Mouse (Mus musculus): Measurements from ENCODE around the gene Bmp6. TPM values are rescaled to one million over a fixed set of nuclear protein-coding genes. Genes with fewer than 3 reads are reported as not detected.

Bmp6 gene
- polyA plus RNA-seq, 1 experiment from 2014 or later: 2.9 TPM

DNA sequence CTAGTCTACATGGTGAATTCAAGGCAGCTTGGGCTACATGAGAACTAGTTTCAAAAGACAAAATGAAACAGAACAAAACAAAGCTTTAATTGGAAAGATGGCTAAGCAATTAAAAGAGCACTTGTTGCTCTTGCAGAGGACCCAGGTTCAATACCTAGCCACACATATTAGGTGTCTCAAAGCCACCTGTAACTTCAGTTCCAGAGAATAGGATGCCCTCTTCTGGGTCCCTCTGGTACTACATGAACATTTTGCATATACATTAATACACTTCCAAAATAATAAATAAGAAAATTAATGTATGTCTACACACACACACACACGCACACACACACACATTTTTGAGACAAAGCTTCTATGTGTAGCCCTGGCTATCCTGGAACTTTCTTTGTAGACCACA lies 118.5 kb downstream of the Bmp6 start:
- no peak overlapping the region for H3K4me3 ChIP-seq
- WGBS: 79% methylated on average over 1 of the region's 1 CpGs
- H3K27ac ChIP-seq: no peak overlapping the region
- no peaks in the 10 kb centered on the region for H3K27me3 ChIP-seq (ENCODE audit: insufficient read depth, poor library complexity, severe bottlenecking)
- no peaks in the 10 kb centered on the region for H3K4me1 ChIP-seq (replicated peaks)
- DNase-seq (ENCODE audit: low spot score): no peak
- no peaks in the 10 kb centered on the region for H3K9me3 ChIP-seq
- H3K36me3 ChIP-seq: no peaks in the 10 kb centered on the region

GRCm38 (mm10) chr13:38470882-38471281 lies 126.0 kb downstream of the Bmp6 start:
- Histone ChIP-seq H3K27ac (no peak overlapping the region), H3K4me1 (replicated peaks) (no peaks in the 10 kb centered on the region), H3K36me3 (no peaks in the 10 kb centered on the region), H3K4me3 (no peak overlapping the region), H3K9me3 (no peaks in the 10 kb centered on the region), H3K27me3 (ENCODE audit: insufficient read depth, poor library complexity, severe bottlenecking) (no peaks in the 10 kb centered on the region)
- DNase-seq (ENCODE audit: low spot score): no peak
- WGBS: 86% methylated on average over 5 of the region's 5 CpGs

GRCm38 (mm10) chr13:38472636-38473035 lies 127.7 kb downstream of the Bmp6 start:
- Histone ChIP-seq H3K9me3 (no peaks in the 10 kb centered on the region), H3K36me3 (no peaks in the 10 kb centered on the region), H3K4me3 (no peak overlapping the region), H3K27ac (no peak overlapping the region), H3K4me1 (replicated peaks) (peaks cover 5% of the 10 kb centered on the region), H3K27me3 (ENCODE audit: insufficient read depth, poor library complexity, severe bottlenecking) (no peaks in the 10 kb centered on the region)
- DNase-seq (ENCODE audit: low spot score): no peak
- 93% methylated on average over 4 of the region's 4 CpGs for WGBS

GRCm38 (mm10) chr13:38473497-38473896 lies 128.6 kb downstream of the Bmp6 start:
- no peaks in the 10 kb centered on the region for H3K9me3 ChIP-seq

DNA sequence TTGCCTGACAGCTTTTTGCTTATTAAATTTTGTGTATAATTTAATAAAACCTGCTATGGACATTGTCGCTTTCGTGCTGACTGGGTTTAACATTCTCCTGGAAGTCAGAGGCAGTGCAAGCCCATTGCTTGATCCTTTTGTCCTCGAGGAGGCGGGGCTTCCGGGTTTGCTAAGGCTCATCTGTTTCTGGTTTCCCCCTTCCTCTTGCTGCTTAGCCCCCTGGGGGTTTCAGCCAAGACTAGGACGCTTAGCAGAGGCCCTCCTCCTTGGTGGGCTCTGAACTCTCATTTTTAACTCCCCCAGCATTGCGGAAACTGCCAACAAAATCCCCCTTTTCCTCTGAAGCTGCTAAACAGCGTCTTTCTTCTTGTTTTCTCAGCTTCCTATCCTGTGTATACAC lies 132.0 kb downstream of the Bmp6 start:
- DNase-seq (ENCODE audit: low spot score): peak; percentile 47
- peak overlapping the region; percentile 66 for H3K27ac ChIP-seq

More at GRCm38 (mm10) chr13:38473497-38473896, 128.6 kb downstream of the Bmp6 start:
- DNase-seq (ENCODE audit: low spot score): no peak
- no peaks in the 10 kb centered on the region for H3K36me3 ChIP-seq
- no peaks in the 10 kb centered on the region for H3K27me3 ChIP-seq (ENCODE audit: insufficient read depth, poor library complexity, severe bottlenecking)
- peaks cover 5% of the 10 kb centered on the region for H3K4me1 ChIP-seq (replicated peaks)
- H3K27ac ChIP-seq: no peak overlapping the region
- H3K4me3 ChIP-seq: no peak overlapping the region
- WGBS: 90% methylated on average over 6 of the region's 6 CpGs

DNA sequence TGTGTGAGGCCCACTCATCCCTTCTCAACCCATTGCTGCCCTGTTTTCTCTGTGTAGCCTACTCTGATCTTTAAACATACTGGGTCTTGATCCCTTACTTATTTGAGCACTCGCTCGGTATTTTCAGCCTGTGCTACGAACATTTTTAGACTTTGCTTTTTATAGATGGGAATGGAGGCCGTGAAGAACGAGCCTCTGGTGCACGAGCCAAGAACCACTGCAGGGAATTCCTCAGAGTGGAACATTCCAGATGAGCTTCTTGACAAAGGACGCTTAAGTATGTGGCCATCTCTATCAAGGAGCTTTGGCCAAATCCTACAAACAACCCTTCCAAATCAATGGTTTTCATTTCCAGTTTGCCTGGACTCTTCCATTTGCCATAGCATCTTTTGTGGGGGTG lies 136.1 kb downstream of the Bmp6 start:
- H3K27ac ChIP-seq: no peak overlapping the region
- no peak for DNase-seq (ENCODE audit: low spot score)
- H3K36me3 ChIP-seq: no peaks in the 10 kb centered on the region
- H3K4me1 ChIP-seq (replicated peaks): peaks cover 15% of the 10 kb centered on the region
- H3K4me3 ChIP-seq: no peak overlapping the region
- no peaks in the 10 kb centered on the region for H3K27me3 ChIP-seq (ENCODE audit: insufficient read depth, poor library complexity, severe bottlenecking)
- no peaks in the 10 kb centered on the region for H3K9me3 ChIP-seq
- WGBS: 91% methylated on average over 7 of the region's 7 CpGs

More for the DNA sequence above, 132.0 kb downstream of the Bmp6 start:
- Histone ChIP-seq H3K27me3 (ENCODE audit: insufficient read depth, poor library complexity, severe bottlenecking) (no peaks in the 10 kb centered on the region), H3K9me3 (no peaks in the 10 kb centered on the region), H3K36me3 (no peaks in the 10 kb centered on the region), H3K4me3 (no peak overlapping the region), H3K4me1 (replicated peaks) (peaks cover 7% of the 10 kb centered on the region)
- WGBS: 31% methylated on average over 8 of the region's 8 CpGs

- no peak overlapping the region for H3K27ac ChIP-seq
- H3K4me1 ChIP-seq (replicated peaks): peaks cover 11% of the 10 kb centered on the region; the same call in 1 of the 2 replicates
- H3K36me3 ChIP-seq: no peaks in the 10 kb centered on the region
- no peak overlapping the region for H3K4me3 ChIP-seq
- WGBS: 75% methylated on average over 5 of the region's 5 CpGs
- H3K9me3 ChIP-seq: no peaks in the 10 kb centered on the region
- no peak for DNase-seq (ENCODE audit: low spot score)
- H3K27me3 ChIP-seq (ENCODE audit: insufficient read depth, poor library complexity, severe bottlenecking): no peaks in the 10 kb centered on the region
These were observed 139.8 kb downstream of the Bmp6 start for GRCm38 (mm10) chr13:38484701-38485100.

DNA sequence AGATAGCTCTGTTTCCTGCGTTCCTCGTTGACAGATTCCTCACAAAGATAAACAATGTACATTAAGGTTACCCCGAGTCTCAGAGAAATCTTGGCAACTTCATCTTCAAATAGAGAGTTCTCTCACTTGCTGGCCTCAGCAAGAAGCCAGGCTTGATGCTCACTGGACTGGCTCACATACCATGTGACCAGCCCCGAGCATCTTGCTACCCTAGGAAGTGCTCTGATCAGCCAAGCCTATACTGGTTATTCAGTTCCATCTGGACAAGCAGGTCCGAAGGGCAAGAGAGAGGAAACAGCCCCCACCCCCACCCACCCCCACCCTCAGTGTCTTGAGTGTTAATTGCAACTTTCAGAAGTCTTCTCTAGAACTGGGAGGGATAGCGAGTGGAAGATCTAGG lies 141.9 kb downstream of the Bmp6 start:
- Histone ChIP-seq H3K4me1 (replicated peaks) (peaks cover 10% of the 10 kb centered on the region; the same call in 1 of the 2 replicates), H3K4me3 (no peak overlapping the region), H3K36me3 (no peaks in the 10 kb centered on the region), H3K27me3 (ENCODE audit: insufficient read depth, poor library complexity, severe bottlenecking) (no peaks in the 10 kb centered on the region), H3K9me3 (no peaks in the 10 kb centered on the region), H3K27ac (no peak overlapping the region)
- DNase-seq (ENCODE audit: low spot score): no peak
- WGBS: 89% methylated on average over 6 of the region's 6 CpGs

GRCm38 (mm10) chr13:38496715-38497114 lies 151.8 kb downstream of the Bmp6 start:
- 71% methylated on average over 3 of the region's 3 CpGs for WGBS
- H3K27me3 ChIP-seq (ENCODE audit: insufficient read depth, poor library complexity, severe bottlenecking): no peaks in the 10 kb centered on the region
- DNase-seq (ENCODE audit: low spot score): no peak

DNA sequence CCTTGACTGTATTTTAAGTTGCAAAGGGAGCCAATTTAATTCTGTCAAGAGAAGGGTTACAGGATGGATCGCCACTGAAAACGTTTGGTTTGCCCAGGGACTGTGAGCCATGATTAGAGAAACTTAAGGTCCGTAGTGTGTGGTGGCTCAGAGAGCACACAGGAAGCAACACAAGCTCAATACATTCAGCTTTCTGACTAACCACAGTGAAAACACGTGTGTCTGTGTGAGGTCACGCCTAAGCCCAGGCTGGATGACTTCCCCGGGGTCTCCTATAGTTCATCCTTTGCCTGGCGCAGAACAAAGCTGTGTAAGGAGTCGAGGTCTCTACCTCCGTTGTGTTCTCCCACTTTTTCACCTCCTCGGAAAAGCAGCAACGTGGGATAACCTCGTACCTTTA lies 156.4 kb downstream of the Bmp6 start:
- 93% methylated on average over 12 of the region's 12 CpGs for WGBS
- H3K27me3 ChIP-seq (ENCODE audit: insufficient read depth, poor library complexity, severe bottlenecking): no peaks in the 10 kb centered on the region
- no peak overlapping the region for H3K27ac ChIP-seq

More at GRCm38 (mm10) chr13:38496715-38497114, 151.8 kb downstream of the Bmp6 start:
- Histone ChIP-seq H3K4me1 (replicated peaks) (no peaks in the 10 kb centered on the region), H3K36me3 (peaks cover 39% of the 10 kb centered on the region), H3K4me3 (no peak overlapping the region), H3K9me3 (no peaks in the 10 kb centered on the region), H3K27ac (no peak overlapping the region)

DNA sequence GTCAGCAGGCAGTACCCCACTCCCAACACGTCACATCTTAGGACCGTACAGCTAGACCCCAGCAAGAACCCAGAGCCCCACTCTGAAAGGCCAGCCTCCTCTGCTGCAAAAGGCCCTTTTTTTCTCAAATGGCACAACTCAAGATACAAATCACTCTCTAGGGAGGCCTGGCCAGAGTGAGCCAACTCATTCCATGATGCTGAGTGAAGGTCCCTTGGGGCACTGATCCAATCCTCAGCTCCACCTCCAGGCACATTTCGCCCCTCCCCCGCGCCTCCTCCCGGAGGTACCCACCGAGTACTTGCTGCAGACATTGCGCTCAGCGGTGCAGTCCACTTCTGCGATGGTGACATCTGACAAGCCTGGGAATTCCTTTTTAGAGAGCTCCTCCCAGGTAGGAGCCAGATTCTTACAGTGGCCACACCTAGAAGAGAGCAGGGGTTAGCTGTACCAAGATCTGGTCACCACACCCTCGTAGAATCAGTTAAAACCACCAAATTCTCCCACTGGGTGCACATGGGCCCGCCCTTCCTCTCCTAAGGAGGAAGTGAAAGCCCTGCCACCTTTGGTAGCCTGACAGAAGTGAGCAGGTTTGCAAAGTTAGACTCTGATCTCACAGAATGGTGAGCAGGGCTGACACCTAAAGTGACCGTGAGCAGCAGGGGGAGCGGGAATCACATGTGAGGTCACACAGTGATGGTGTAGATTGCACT lies 158.4 kb downstream of the Bmp6 start:
- Histone ChIP-seq H3K27me3 (ENCODE audit: insufficient read depth, poor library complexity, severe bottlenecking) (no peaks in the 10 kb centered on the region), H3K4me3 (no peak overlapping the region), H3K4me1 (replicated peaks) (no peaks in the 10 kb centered on the region), H3K36me3 (peaks cover 100% of the 10 kb centered on the region), H3K27ac (no peak overlapping the region), H3K9me3 (no peaks in the 10 kb centered on the region)
- DNase-seq (ENCODE audit: low spot score): peak; percentile 14
- 83% methylated on average over 14 of the region's 14 CpGs for WGBS

More for the DNA sequence above, 156.4 kb downstream of the Bmp6 start:
- no peaks in the 10 kb centered on the region for H3K4me1 ChIP-seq (replicated peaks)
- H3K36me3 ChIP-seq: peaks cover 85% of the 10 kb centered on the region
- DNase-seq (ENCODE audit: low spot score): no peak
- no peak overlapping the region for H3K4me3 ChIP-seq
- no peaks in the 10 kb centered on the region for H3K9me3 ChIP-seq

- Histone ChIP-seq H3K27me3 (ENCODE audit: insufficient read depth, poor library complexity, severe bottlenecking) (no peaks in the 10 kb centered on the region), H3K27ac (no peak overlapping the region), H3K9me3 (no peaks in the 10 kb centered on the region), H3K4me3 (no peak overlapping the region), H3K4me1 (replicated peaks) (peaks cover 7% of the 10 kb centered on the region; the same call in 1 of the 2 replicates), H3K36me3 (peaks cover 99% of the 10 kb centered on the region)
- WGBS: 88% methylated on average over 8 of the region's 8 CpGs
- peak; percentile 30 for DNase-seq (ENCODE audit: low spot score)
These were observed 161.4 kb downstream of the Bmp6 start for GRCm38 (mm10) chr13:38506320-38506719.

DNA sequence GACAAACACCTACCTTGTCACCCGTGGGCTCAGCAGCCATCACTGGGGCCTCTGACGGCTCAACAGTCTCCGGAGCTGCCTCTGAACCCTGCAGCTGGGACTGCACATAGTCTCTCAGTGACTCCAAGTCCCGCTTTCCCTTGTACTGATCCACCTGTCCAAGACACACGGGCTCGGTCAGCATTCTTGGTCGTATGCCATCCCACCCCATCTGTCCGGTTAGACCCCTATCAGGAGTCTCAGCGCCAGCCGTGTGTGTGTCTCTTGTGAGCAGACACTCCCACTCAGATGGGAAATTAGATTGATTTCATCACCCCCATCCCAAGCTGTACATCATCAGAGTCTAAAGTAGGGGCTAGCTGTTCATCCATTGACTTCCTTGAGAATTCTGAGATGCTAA lies 162.0 kb downstream of the Bmp6 start:
- H3K4me3 ChIP-seq: no peak overlapping the region
- no peak for DNase-seq (ENCODE audit: low spot score)
- WGBS: 95% methylated on average over 10 of the region's 10 CpGs

More for the DNA sequence above, 162.0 kb downstream of the Bmp6 start:
- peaks cover 99% of the 10 kb centered on the region for H3K36me3 ChIP-seq
- no peak overlapping the region for H3K27ac ChIP-seq
- no peaks in the 10 kb centered on the region for H3K9me3 ChIP-seq
- H3K27me3 ChIP-seq (ENCODE audit: insufficient read depth, poor library complexity, severe bottlenecking): no peaks in the 10 kb centered on the region
- peaks cover 7% of the 10 kb centered on the region; the same call in 1 of the 2 replicates for H3K4me1 ChIP-seq (replicated peaks)

Measured in hindbrain, embryonic 10.5 days (tissue).